Mouse (Mus musculus) ZHBTc4 (cell line): Measurements from ENCODE around the gene Plin3.

ENCODE experiments used
- DNase-seq: peaks from one replicate; pipeline ENCODE4 v3.0.0-alpha.2; 2011; ENCODE audit warnings: low read depth, low spot score

The Plin3 gene

GRCm38 (mm10) chr17:56292531-56293222 lies at the start of gene Plin3:
Plin3 (minus strand) TSS chr17:56292873.
- no peak for DNase-seq

DNA sequence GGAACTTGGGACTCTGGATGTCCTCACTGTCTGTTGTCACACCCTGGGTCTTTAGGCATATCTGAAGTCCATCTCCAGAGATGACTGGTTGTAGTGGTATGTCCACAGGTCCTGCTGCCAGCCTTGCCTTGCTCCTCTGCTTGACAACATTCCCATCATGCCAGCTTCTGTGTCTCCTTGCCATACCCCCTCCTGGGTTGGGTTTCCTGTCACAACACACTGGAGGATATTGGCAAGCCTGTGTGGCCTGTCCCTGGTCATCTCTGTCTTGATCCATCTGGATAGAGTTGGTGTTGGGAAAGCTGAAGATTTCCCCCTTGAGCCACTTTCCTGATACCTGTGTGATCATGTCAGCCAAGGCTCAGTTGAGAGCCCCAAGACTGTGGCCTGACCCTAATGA lies 48.0 kb upstream of the Plin3 start:
- DNase-seq: no peak

- peak; percentile 71 for DNase-seq
Observed at GRCm38 (mm10) chr17:56338909-56339308, 46.2 kb upstream of the Plin3 start.

DNA sequence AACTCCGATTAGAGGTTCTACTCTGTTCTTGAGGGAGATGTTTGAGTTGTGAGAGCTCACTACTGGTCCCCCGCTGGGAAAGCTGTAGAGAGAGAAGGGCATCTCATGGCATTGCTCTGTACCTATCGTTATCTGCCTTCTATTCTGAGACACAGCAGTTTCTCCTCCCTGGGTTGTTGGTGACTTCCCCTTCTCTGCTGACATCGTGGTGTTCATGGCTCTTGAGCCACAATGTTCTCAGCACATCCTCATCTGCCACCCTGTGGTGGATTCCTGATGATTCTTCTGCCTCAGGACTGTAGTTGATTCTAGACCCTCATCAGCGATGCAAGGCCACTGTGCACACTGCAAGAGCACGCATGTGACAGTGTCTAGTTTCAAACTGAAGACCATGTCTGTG lies 45.1 kb upstream of the Plin3 start:
- no peak for DNase-seq

DNA sequence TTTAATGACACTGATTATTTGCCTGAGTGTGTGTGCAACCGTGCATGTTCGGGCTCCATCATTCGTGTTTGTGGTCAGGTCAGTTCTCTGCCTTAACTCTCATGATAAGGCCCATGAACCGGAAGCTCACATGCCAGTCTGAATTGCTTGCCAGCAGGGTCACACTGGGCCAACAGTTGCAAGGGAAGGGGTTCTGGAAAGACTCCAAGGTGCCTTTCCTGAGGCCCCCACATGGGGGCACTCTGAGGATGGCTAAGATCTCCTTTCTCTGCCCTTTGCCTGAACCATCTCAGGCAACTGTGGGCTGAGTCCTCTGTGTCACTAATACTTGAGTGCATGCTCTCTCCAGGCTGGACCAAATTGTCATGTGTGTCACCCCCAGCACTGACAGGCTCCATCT lies 44.5 kb upstream of the Plin3 start:
- DNase-seq: peak; percentile 66

DNA sequence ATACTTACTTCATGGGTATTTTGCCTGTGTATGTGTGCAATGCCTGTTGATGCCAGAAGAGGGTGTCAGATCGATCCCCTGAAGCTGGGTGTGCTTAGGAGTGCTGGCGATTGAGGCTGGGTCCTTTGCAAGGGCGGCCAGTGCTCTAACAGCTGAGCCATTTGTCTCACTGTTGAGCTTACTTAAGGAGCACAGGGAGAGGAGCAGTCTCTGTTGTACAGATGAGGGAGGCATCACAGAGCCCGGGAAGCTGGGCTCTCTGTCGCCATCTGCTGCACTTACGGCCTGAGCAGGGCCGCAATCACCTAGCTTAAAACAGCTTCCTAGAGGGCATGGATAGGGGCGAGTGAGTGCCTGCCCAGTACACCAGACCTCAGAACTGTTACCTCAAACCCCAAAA lies 40.3 kb upstream of the Plin3 start:
- peak; percentile 79 for DNase-seq

DNA sequence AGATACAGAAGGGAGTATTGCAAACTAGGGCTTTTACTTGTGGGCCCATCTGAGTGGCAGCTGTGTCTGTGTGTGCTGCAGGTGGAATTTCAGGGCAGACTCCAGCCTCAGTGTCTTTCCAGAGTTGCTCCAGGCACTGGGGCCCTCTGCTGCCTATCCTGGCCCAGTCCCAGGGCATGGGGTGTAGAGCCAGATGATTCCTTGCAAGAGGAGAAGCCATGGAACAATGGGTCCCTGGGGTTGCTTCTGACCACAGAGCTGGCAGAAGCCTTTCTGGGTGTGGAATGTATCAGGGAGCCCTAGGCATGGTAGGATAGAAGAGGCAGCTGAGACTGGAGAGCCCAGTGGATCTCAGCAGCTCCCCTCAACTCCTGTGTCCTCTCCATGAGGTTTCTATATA lies 38.6 kb upstream of the Plin3 start:
- no peak for DNase-seq

DNA sequence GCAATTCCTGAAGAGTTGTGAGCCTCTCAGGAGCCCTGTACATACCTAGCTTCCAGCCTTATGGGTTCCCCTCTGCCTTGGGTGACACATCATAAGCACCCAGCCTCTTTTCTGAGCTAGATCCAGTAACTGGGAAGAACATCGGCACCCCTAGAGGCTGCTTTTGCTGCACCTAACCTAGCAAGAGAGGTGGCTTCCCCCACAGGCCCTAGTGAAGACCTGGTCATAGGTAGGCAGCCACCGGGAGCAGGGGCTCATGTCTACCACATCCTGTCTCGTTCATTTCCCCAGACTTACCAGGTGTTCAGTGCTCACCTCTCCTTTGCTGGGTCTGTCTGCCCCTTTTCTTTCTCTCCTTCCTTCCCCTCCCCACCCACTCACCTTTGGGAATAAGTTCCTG lies 37.7 kb upstream of the Plin3 start:
- DNase-seq: no peak

DNA sequence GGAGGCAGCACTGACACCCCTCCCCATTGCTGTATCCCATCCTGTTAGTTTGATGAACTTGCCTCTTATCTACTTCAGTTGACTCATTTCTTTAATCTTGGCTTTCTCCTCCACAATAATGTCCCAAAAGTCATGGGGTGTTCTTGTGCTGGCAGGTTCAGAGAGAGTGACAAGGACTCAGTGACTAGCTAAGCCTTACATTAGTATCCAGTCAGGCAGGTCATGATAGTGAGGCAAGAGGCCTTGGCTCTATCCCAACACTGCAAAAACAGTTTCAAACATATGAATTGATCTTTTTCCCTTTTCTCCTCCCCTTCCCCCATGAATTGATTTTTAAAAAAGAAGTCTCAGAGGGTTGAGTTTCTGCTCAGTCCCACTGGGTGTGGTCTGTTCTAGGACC lies 36.6 kb upstream of the Plin3 start:
- no peak for DNase-seq

GRCm38 (mm10) chr17:56326153-56327147 lies 33.8 kb upstream of the Plin3 start:
- no peak for DNase-seq

- peak; percentile 100 for DNase-seq
Observed at GRCm38 (mm10) chr17:56325450-56326152, 32.9 kb upstream of the Plin3 start, which contains the start of gene Kdm4b. Kdm4b (plus strand) TSS chr17:56326062.

DNA sequence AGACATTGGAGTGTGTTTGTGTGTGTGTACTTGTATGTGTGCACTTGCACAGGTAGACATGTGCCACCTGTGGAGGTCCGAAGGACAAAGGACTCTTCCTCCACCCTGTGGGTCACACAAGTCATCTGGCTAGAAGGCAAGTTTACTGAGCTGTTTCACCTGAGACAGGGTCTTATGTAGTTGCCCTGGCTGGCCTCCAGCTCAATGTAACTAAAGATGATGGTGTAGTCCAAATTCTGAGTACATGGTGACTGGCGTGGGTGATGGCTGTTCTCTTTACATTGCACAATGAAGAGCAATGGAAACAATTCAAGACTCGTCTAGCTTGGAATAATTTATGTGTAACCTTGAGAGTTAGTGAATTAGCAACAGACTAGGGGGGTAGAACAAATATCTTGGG lies 31.7 kb upstream of the Plin3 start:
- DNase-seq: no peak

- no peak for DNase-seq
Observed at GRCm38 (mm10) chr17:56309191-56309945, 16.7 kb upstream of the Plin3 start.

- no peak for DNase-seq
Observed at GRCm38 (mm10) chr17:56308088-56308487, 15.4 kb upstream of the Plin3 start.

GRCm38 (mm10) chr17:56305826-56306225 lies 13.2 kb upstream of the Plin3 start:
- DNase-seq: no peak

GRCm38 (mm10) chr17:56305156-56305555 lies 12.5 kb upstream of the Plin3 start:
- no peak for DNase-seq

DNA sequence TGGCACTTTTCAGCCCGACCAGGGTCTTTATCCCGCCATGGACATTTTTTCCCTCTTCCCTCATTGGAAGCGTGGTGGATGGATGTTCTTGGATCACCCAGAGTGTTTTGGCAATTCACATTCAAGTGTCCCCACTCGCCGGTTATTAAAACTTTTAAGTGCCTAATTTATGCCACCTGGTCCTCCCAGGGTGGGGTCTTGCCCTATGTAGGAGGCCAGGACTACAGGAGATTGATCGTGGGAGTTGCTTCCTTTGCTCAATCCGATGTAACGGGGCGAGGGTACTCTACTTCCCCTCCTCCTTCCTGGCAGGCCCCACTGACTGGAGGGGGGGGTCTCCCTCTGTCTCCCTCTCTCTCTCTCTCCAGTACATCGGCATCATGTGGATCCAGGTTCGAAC lies 12.0 kb upstream of the Plin3 start:
- no peak for DNase-seq

- DNase-seq: peak; percentile 99
Observed at GRCm38 (mm10) chr17:56303847-56304586, 11.3 kb upstream of the Plin3 start.

GRCm38 (mm10) chr17:56303160-56303846 lies 10.6 kb upstream of the Plin3 start, which contains the start of gene Uhrf1:
Uhrf1 (plus strand) TSS chr17:56303321.
- peak; percentile 97 for DNase-seq
